Mouse (Mus musculus): Measurements from ENCODE around the gene Orc1. TPM values are rescaled to one million over a fixed set of nuclear protein-coding genes. Genes with fewer than 3 reads are reported as not detected.
A peak's percentile ranks its signal among the peaks of the same experiment; 100 is the strongest.

Gene Orc1
- total RNA-seq, 2 experiments from 2014 or later, result 0.71 TPM; not detected in 1

DNA sequence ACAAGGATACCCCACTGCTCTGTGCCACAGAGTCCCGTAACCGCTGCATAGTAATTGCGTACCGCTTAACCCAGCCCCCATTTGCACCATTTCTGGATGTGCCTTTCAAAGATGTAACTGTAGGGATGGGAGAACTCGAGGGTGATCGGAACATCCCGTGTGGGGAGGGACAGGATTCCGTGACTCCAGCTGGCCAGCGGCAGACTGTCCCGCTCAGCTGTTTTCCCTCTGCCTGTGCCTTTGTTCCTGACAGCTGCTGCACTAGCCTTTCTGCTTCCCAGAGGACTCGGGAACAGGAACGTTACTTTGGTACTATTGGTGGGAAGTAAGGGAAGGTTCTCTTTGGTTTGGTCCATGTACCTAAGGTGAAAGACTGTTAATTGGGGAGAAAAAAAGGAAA, 54.5 kb downstream of the Orc1 start:
- intact Hi-C loops (cut with DNase I), result no loop called here
- DNase-seq, result peak in 1 of 2 experiments; percentile 9

DNA sequence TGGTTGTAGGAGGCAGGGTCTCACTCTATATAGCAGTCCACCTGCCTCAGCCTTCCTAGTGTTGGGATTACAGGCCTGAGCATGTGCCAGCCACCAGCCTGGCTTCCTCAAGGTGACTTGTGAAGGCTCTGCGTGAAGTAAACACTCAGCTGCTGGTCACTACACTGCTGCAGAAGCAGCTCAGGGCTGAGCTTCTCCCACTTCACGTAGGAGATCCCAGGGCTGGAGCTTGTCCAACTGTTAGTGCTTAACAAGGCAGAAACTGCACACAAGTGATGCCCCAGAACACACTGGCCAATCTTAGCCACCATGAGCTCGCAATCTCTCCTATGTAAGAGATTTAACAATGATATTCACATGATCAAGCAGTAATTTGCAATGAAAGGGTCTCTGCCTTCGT, 55.5 kb downstream of the Orc1 start:
- intact Hi-C loops (cut with DNase I), result no loop called here
- no peak for DNase-seq

DNA sequence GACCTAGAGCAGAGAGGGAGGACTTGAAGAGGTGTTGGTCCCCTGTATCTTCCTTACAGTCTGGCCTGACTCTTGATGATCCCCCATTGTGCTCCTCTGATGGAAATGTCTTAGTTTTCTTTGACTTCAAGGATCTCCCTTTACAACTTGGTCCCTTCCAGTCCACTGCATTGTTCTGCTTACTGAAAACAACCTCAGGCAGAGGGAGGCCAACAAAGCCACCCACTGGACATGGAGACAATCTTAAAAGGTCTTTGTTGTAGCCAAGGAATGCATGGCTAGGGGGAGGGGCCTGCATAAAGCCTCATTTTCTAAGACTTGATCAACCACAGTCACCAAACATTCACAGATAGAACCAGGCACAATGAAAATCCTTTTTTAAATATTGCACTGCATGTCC, 55.9 kb downstream of the Orc1 start:
- intact Hi-C loops (cut with DNase I), result no loop called here
- no peak for DNase-seq

DNA sequence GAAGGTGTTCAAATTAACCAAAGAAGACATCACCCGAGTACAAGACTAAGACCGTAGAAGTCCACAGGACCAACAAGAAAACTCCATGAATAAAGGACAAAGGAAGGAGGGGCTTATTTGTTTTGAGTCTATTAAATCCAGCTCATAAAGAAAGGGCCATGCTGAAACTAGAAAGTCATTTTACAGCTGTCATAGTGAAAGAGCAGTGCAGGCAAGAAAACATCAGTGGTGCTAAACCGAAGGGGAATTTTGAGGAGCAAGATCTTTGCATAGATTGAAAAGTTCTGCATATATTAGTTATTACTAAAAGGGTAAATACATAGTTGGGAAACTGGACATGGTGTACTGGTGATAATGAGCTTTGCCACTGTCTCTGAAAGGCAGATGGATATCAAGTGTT, 58.5 kb downstream of the Orc1 start:
- no peak for DNase-seq
- intact Hi-C loops (cut with DNase I), result no loop called here

DNA sequence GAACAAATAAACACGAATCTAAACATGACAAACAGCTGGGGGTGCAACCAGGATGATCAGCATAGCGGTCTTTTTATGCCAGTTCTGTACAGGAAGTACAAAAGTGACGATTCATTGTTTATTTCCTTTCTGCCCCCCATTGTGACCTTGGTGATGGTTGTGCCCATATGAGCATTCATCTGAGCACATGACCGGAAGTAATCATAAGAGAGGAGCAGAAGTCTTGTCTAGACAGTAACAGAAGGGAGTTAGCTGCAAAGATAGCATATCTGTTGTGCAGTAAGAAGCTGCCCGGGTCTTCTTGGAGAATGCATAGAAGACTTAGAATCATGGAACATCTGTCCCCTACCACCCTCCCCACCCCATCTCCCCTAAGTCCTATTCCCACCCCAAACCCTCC, 59.5 kb downstream of the Orc1 start:
- intact Hi-C loops (cut with DNase I), result no loop called here
- DNase-seq, result no peak

DNA sequence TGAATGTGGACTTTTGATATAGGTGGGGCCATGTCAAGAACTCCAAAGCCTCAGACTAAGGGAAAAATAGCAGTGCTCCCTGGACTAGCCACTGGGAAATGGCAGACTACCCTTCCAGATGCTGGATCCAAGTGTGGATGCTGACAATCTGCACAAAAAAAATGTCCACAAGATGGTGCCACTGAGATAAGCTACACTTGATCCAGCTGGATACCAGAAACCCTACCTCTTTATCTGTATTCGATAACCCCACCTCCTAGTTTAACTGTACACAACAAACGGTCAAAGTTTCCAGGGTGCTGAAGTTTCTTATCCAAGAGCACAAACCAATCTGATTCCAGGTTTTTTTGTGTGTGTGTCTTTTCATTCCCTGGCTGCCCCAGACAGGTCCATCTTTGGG, 85.2 kb downstream of the Orc1 start:
- peak in 1 of 2 experiments; percentile 13 for DNase-seq

More for the DNA sequence above, 85.2 kb downstream of the Orc1 start:
- intact Hi-C loops (cut with DNase I), result no loop called here

Other genes with a start within 250 kb of the Orc1 start
- gene Shisal2a, start 196.1 kb upstream of the Orc1 start, total RNA-seq (2021), result not detected
- 10 to 100 TPM; 12.7 to 13.9 TPM for gene Gpx7, start 172.5 kb upstream of the Orc1 start, total RNA-seq (2021)
- 10 to 100 TPM; 28.9 to 31.7 TPM for gene Tut4, start 120.0 kb upstream of the Orc1 start, total RNA-seq (2021)
- gene Prpf38a, start 87 bp upstream of the Orc1 start, total RNA-seq (2021), result 10 to 100 TPM; 20.6 to 21.4 TPM
- gene Cc2d1b, start 40.5 kb downstream of the Orc1 start, total RNA-seq (2021), result 10 to 100 TPM; 14.6 to 17.6 TPM
- under 1 TPM; 0.14 to 0.61 TPM for gene 3110021N24Rik, start 140.2 kb downstream of the Orc1 start, total RNA-seq (2021)
- 10 to 100 TPM; 23.1 to 24.2 TPM for gene Zfyve9, start 201.4 kb downstream of the Orc1 start, total RNA-seq (2021)

Data from heart, postnatal 14 days (tissue).